Mouse (Mus musculus): ENCODE measurements around the gene Mfsd4b3.
A peak's percentile ranks its signal among the peaks of the same experiment; 100 is the strongest.
"Not testable (repeated sequence)": the region's sequence is repeated elsewhere in the genome, so short reads cannot be mapped to it uniquely, and the experiment has no call there.

Gene Mfsd4b3

GRCm38 (mm10) chr10:39959761-39960440 lies at the start of gene Mfsd4b3:
Gene Mfsd4b3, minus strand, starts transcription at chr10:39960153.
- peak; percentile 90 for DNase-seq (ENCODE audit: low read depth, low spot score)

- no peak for DNase-seq (ENCODE audit: low read depth, low spot score)
Measured at GRCm38 (mm10) chr10:40009591-40009990, 49.6 kb upstream of the Mfsd4b3 start.

GRCm38 (mm10) chr10:40008847-40009246 lies 48.9 kb upstream of the Mfsd4b3 start:
- not testable (repeated sequence) for DNase-seq (ENCODE audit: low read depth, low spot score)

- DNase-seq (ENCODE audit: low read depth, low spot score) = no peak
Measured at GRCm38 (mm10) chr10:40007953-40008352, 48.0 kb upstream of the Mfsd4b3 start.

GRCm38 (mm10) chr10:40006963-40007362 lies 47.0 kb upstream of the Mfsd4b3 start:
- no peak for DNase-seq (ENCODE audit: low read depth, low spot score)

- no peak for DNase-seq (ENCODE audit: low read depth, low spot score)
Measured at GRCm38 (mm10) chr10:40000746-40001145, 40.8 kb upstream of the Mfsd4b3 start.

GRCm38 (mm10) chr10:39991155-39991554 lies 31.2 kb upstream of the Mfsd4b3 start:
- no peak for DNase-seq (ENCODE audit: low read depth, low spot score)

GRCm38 (mm10) chr10:39986466-39986865 lies 26.5 kb upstream of the Mfsd4b3 start, which contains the start of gene Mfsd4b5:
Gene Mfsd4b5, minus strand, starts transcription at chr10:39986646.
- no peak for DNase-seq (ENCODE audit: low read depth, low spot score)

- no peak for DNase-seq (ENCODE audit: low read depth, low spot score)
Measured at GRCm38 (mm10) chr10:39982604-39983003, 22.7 kb upstream of the Mfsd4b3 start.

GRCm38 (mm10) chr10:39978231-39978630 lies 18.3 kb upstream of the Mfsd4b3 start:
- no peak for DNase-seq (ENCODE audit: low read depth, low spot score)

- DNase-seq (ENCODE audit: low read depth, low spot score) = no peak
Measured at GRCm38 (mm10) chr10:39977346-39977745, 17.4 kb upstream of the Mfsd4b3 start.

- no peak for DNase-seq (ENCODE audit: low read depth, low spot score)
Measured at GRCm38 (mm10) chr10:39975771-39976170, 15.8 kb upstream of the Mfsd4b3 start.

GRCm38 (mm10) chr10:39974982-39975381 lies 15.0 kb upstream of the Mfsd4b3 start:
- DNase-seq (ENCODE audit: low read depth, low spot score) = no peak

- DNase-seq (ENCODE audit: low read depth, low spot score) = peak; percentile 23
Measured at GRCm38 (mm10) chr10:39967512-39967911, 7.6 kb upstream of the Mfsd4b3 start.

- DNase-seq (ENCODE audit: low read depth, low spot score) = no peak
Measured at GRCm38 (mm10) chr10:39961906-39962305, 2.0 kb upstream of the Mfsd4b3 start.

GRCm38 (mm10) chr10:39960441-39960822 lies 479 bp upstream of the Mfsd4b3 start:
- no peak for DNase-seq (ENCODE audit: low read depth, low spot score)

GRCm38 (mm10) chr10:39958266-39958665 lies 1.7 kb downstream of the Mfsd4b3 start:
- no peak for DNase-seq (ENCODE audit: low read depth, low spot score)

- no peak for DNase-seq (ENCODE audit: low read depth, low spot score)
Measured at GRCm38 (mm10) chr10:39956340-39956878, 3.5 kb downstream of the Mfsd4b3 start.

- DNase-seq (ENCODE audit: low read depth, low spot score) = no peak
Measured at GRCm38 (mm10) chr10:39955163-39955562, 4.8 kb downstream of the Mfsd4b3 start.

GRCm38 (mm10) chr10:39949377-39949954 lies 10.5 kb downstream of the Mfsd4b3 start:
- no peak for DNase-seq (ENCODE audit: low read depth, low spot score)

- not testable (repeated sequence) for DNase-seq (ENCODE audit: low read depth, low spot score)
Measured at GRCm38 (mm10) chr10:39947195-39947594, 12.8 kb downstream of the Mfsd4b3 start.

- DNase-seq (ENCODE audit: low read depth, low spot score) = no peak
Measured at GRCm38 (mm10) chr10:39936553-39936952, 23.4 kb downstream of the Mfsd4b3 start.

- no peak for DNase-seq (ENCODE audit: low read depth, low spot score)
Measured at GRCm38 (mm10) chr10:39926616-39927139, 33.3 kb downstream of the Mfsd4b3 start, which contains the start of gene Mfsd4b2. Gene Mfsd4b2, minus strand, starts transcription at chr10:39926923.
